Mouse (Mus musculus) heart, embryonic 12.5 days (tissue): ENCODE measurements at regions not wholly inside any gene's neighbourhood (a gene's known extent, or its start where the extent isn't known, plus 50 kb on each side); places are given as distances from the start of the nearest gene placed in this dataset.

ENCODE experiments used
- ATAC-seq: fragments of 200-750 bp; cut with Nextera tagmentation; 2 replicates; pipeline ENCODE4 v1.8.0; 2017; ENCODE audit warnings: moderate TSS enrichment, moderate library complexity; ENCODE audit not compliant: insufficient number of reproducible peaks, low FRiP score
- H3K27ac ChIP-seq: fragments of 300-500 bp; sonication (generic); 2 replicates; pipeline ENCODE4 v1.5.1; 2016; ENCODE audit warnings: mild to moderate bottlenecking, moderate library complexity; ENCODE audit not compliant: poor library complexity, severe bottlenecking
- H3K27me3 ChIP-seq: fragments of 300-500 bp; sonication (generic); replicated peaks from 2 replicates; pipeline ENCODE4 v1.6.1; 2016; ENCODE audit warnings: mild to moderate bottlenecking, moderate library complexity
- H3K36me3 ChIP-seq: fragments of 300-500 bp; sonication (generic); 2 replicates; pipeline ENCODE4 v1.6.1; 2016; ENCODE audit warnings: mild to moderate bottlenecking, moderate library complexity
- H3K4me1 ChIP-seq: fragments of 300-500 bp; sonication (generic); replicated peaks from 2 replicates; pipeline ENCODE4 v1.6.1; 2016; ENCODE audit warnings: mild to moderate bottlenecking
- H3K4me2 ChIP-seq: fragments of 300-500 bp; sonication (generic); 2 replicates; pipeline ENCODE4 v1.6.1; 2016; ENCODE audit warnings: mild to moderate bottlenecking, moderate library complexity
- H3K4me3 ChIP-seq: fragments of 300-500 bp; sonication (generic); 2 replicates; pipeline ENCODE4 v1.5.1; 2016; ENCODE audit warnings: mild to moderate bottlenecking
- H3K9ac ChIP-seq: fragments of 300-500 bp; sonication (generic); 2 replicates; pipeline ENCODE4 v1.6.1; 2016; ENCODE audit warnings: mild to moderate bottlenecking, moderate library complexity
- H3K9me3 ChIP-seq: fragments of 300-500 bp; sonication (generic); replicated peaks from 2 replicates; pipeline ENCODE4 v1.6.1; 2016; ENCODE audit warnings: mild to moderate bottlenecking, moderate library complexity
- WGBS: fragments of 180-500 bp; shearing (Covaris S2); methylation state at CpG from one replicate; pipeline ENCODE4 v1.1.7; 2016; 5-methylcytosine and 5-hydroxymethylcytosine counted together

- Histone ChIP-seq H3K36me3 (no peaks in the 10 kb centered on the region), H3K4me1 (peaks cover 43% of the 10 kb centered on the region), H3K27ac (no peak overlapping the region), H3K9me3 (no peaks in the 10 kb centered on the region), H3K9ac (no peak overlapping the region), H3K4me3 (no peak overlapping the region), H3K4me2 (no peak overlapping the region), H3K27me3 (no peaks in the 10 kb centered on the region)
- no peak for ATAC-seq
- WGBS = 32% methylated on average over 9 of the region's 9 CpGs
These were observed 431.6 kb downstream of the Ttll7 start for GRCm38 (mm10) chr3:147283724-147284123.

DNA sequence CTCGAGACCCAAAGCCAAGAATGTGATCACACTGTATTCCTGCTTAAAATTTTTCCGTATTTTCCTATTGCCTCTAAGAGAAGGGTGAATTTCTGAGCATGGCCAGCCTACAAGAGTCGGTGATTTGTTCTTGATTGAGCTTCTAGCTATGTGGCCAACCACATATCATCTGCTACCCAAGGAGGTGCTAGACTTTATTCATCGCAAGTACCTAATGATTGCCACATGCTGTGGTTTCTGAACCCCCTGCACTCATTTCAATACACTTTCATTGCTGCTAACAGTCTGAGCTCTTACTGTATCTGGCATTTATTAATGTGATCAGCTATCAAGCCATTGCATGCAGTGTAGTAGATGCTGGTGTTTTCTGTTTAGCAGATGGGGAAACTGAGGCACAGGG lies 432.2 kb downstream of the Ttll7 start:
- H3K9me3 ChIP-seq = no peaks in the 10 kb centered on the region
- H3K36me3 ChIP-seq = no peaks in the 10 kb centered on the region
- no peak overlapping the region for H3K4me3 ChIP-seq
- no peak overlapping the region for H3K4me2 ChIP-seq
- no peaks in the 10 kb centered on the region for H3K27me3 ChIP-seq
- no peak for ATAC-seq
- H3K4me1 ChIP-seq = peaks cover 41% of the 10 kb centered on the region
- 77% methylated on average over 4 of the region's 4 CpGs for WGBS
- no peak overlapping the region for H3K9ac ChIP-seq
- no peak overlapping the region for H3K27ac ChIP-seq

DNA sequence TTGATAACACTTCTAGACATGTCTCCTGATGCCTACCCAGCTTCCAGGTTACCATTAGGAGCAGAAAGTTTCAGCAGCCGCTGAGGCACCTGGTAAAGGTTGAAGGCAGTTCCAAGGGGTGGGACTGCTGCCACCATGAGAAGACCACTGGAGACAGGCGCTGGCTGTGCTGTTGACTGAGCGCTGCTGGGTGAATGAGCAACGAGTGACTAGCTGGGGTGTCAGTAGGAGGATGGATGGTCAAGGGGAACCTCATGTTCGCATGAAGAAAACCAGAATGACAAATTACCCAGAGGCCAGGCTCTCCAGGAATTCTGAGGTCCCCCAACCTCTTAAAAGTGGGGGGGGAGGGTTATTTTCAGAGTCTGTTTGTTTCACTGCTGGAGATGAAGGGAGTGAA lies 433.3 kb downstream of the Ttll7 start:
- Histone ChIP-seq H3K4me3 (no peak overlapping the region), H3K4me2 (no peak overlapping the region), H3K27ac (no peak overlapping the region), H3K36me3 (no peaks in the 10 kb centered on the region), H3K9ac (no peak overlapping the region), H3K27me3 (no peaks in the 10 kb centered on the region), H3K4me1 (peaks cover 41% of the 10 kb centered on the region), H3K9me3 (no peaks in the 10 kb centered on the region)
- no peak for ATAC-seq
- WGBS = 62% methylated on average over 5 of the region's 5 CpGs

- 0 out of 2 replicates have a peak overlapping the region, but pooled peaks have one; percentile 24 for H3K27ac ChIP-seq
- peak; percentile 79 for ATAC-seq
- H3K4me2 ChIP-seq = peak overlapping the region; percentile 47
- peaks cover 41% of the 10 kb centered on the region for H3K4me1 ChIP-seq
- no peak overlapping the region for H3K4me3 ChIP-seq
- H3K36me3 ChIP-seq = no peaks in the 10 kb centered on the region
- WGBS = 28% methylated on average over 8 of the region's 8 CpGs
- H3K27me3 ChIP-seq = no peaks in the 10 kb centered on the region
- no peak overlapping the region for H3K9ac ChIP-seq
- H3K9me3 ChIP-seq = no peaks in the 10 kb centered on the region
These were observed 435.3 kb downstream of the Ttll7 start for GRCm38 (mm10) chr3:147287503-147287902.

GRCm38 (mm10) chr3:147291696-147292327 lies 439.6 kb downstream of the Ttll7 start:
- Histone ChIP-seq H3K9me3 (no peaks in the 10 kb centered on the region), H3K4me1 (peaks cover 15% of the 10 kb centered on the region), H3K36me3 (no peaks in the 10 kb centered on the region), H3K4me3 (no peak overlapping the region), H3K27ac (no peak overlapping the region), H3K27me3 (no peaks in the 10 kb centered on the region), H3K4me2 (no peak overlapping the region), H3K9ac (no peak overlapping the region)
- WGBS = 84% methylated on average over 10 of the region's 10 CpGs
- no peak for ATAC-seq

DNA sequence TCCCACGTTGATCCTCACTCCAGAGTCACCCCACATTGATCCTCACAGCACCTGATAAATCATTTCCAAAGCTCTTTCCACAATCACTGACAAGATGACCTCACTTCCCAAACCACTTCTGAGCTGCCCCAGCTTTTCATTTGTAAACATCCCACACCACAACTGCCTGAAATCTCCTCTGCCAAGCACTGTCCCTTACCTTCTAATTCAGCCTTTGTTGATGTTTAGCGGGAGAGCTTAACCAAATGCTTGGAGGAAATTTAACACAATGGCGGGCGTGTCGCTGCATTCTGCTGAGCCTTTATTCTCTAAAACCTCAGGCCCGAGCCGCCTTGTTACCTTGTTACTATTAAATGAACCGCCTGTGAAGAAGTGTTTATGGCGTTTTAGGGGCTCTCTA lies 445.9 kb downstream of the Ttll7 start:
- WGBS = 32% methylated on average over 9 of the region's 9 CpGs
- Histone ChIP-seq H3K27ac (no peak overlapping the region), H3K36me3 (no peaks in the 10 kb centered on the region), H3K9ac (no peak overlapping the region), H3K9me3 (no peaks in the 10 kb centered on the region), H3K27me3 (no peaks in the 10 kb centered on the region), H3K4me2 (no peak overlapping the region), H3K4me3 (no peak overlapping the region), H3K4me1 (0 out of 2 replicates have a peak, but pooled peaks cover 6% of the 10 kb centered on the region)
- no peak for ATAC-seq

DNA sequence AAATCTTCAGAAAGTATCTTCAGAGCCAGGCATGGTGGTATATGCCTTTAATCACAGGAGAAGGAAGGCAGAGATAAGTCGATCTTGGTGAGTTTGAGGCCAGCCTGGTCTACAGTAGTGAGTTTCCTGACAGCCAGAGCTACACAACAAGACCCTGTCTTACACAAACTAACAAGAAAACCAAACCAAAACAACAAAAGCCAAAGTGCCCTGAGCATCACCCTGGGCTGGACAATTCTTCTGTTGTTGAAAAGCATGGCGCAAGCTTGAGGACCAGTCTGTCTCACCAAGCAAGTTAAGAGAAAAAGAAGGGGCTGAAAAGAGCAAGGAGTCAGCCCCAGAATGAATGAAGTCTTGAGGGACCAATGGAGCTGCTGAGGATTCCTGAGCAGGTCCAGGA lies 473.4 kb downstream of the Ttll7 start:
- Histone ChIP-seq H3K9me3 (0 out of 2 replicates have a peak, but pooled peaks cover 4% of the 10 kb centered on the region), H3K4me2 (no peak overlapping the region), H3K4me1 (no peaks in the 10 kb centered on the region), H3K27me3 (no peaks in the 10 kb centered on the region), H3K36me3 (no peaks in the 10 kb centered on the region), H3K9ac (no peak overlapping the region), H3K27ac (no peak overlapping the region), H3K4me3 (no peak overlapping the region)
- ATAC-seq = no peak
- 83% methylated on average over 2 of the region's 2 CpGs for WGBS

GRCm38 (mm10) chr3:147334301-147334700 lies 482.1 kb downstream of the Ttll7 start:
- 79% methylated on average over 6 of the region's 6 CpGs for WGBS
- ATAC-seq = no peak

GRCm38 (mm10) chr3:147335286-147335685 lies 483.1 kb downstream of the Ttll7 start:
- no peak overlapping the region for H3K27ac ChIP-seq
- no peak overlapping the region for H3K4me3 ChIP-seq
- ATAC-seq = no peak
- no peaks in the 10 kb centered on the region for H3K36me3 ChIP-seq
- H3K4me1 ChIP-seq = no peaks in the 10 kb centered on the region
- H3K4me2 ChIP-seq = no peak overlapping the region
- H3K9ac ChIP-seq = no peak overlapping the region
- 77% methylated on average over 7 of the region's 7 CpGs for WGBS
- no peaks in the 10 kb centered on the region for H3K27me3 ChIP-seq
- no peaks in the 10 kb centered on the region for H3K9me3 ChIP-seq

More at GRCm38 (mm10) chr3:147334301-147334700, 482.1 kb downstream of the Ttll7 start:
- H3K4me3 ChIP-seq = no peak overlapping the region
- H3K27me3 ChIP-seq = no peaks in the 10 kb centered on the region
- H3K9me3 ChIP-seq = no peaks in the 10 kb centered on the region
- H3K4me1 ChIP-seq = no peaks in the 10 kb centered on the region
- H3K9ac ChIP-seq = no peak overlapping the region
- no peaks in the 10 kb centered on the region for H3K36me3 ChIP-seq
- H3K4me2 ChIP-seq = no peak overlapping the region
- no peak overlapping the region for H3K27ac ChIP-seq

GRCm38 (mm10) chr3:147339427-147339826 lies 487.3 kb downstream of the Ttll7 start:
- H3K36me3 ChIP-seq = no peaks in the 10 kb centered on the region
- WGBS = 69% methylated on average over 2 of the region's 2 CpGs
- no peak overlapping the region for H3K4me2 ChIP-seq
- no peaks in the 10 kb centered on the region for H3K27me3 ChIP-seq
- H3K4me1 ChIP-seq = peaks cover 4% of the 10 kb centered on the region; the same call in 1 of the 2 replicates
- ATAC-seq = no peak
- H3K9me3 ChIP-seq = no peaks in the 10 kb centered on the region
- H3K9ac ChIP-seq = no peak overlapping the region
- H3K27ac ChIP-seq = no peak overlapping the region
- H3K4me3 ChIP-seq = no peak overlapping the region

DNA sequence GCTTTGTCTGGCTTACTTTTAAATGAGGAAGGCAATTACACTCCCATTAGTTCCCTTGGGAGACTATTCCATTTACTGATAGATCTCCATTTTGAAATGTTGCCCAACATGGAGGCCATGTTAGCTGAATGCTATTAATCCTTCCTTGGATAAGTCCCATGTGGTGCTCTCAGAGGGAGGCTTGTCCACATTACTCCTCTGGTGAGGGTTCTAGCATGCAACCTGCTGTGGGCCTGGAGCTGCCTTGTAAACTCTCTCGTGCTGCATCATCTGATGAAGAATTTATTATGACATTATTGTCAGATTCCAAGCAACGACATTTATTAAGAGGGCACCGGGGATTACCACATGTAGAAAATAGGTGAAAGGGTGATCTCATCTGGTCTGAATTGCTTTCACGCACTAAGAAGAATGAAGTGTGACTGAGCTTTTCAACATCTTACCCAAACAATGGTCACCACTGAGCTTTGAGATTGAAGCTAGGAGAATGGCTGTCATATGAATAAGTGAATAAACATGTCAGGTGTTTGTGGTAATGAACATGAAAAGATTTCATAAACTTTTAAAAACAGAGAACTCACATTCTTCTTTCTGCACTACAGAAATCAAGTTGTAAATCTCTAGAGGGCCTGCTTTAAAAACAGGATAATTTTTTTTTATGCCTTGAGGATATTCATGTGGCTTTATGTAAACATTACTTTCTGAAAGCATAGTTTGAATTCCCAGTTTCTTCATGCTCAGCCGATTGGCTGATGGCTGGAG lies 495.3 kb downstream of the Ttll7 start:
- H3K9ac ChIP-seq = no peak overlapping the region
- ATAC-seq = no peak
- H3K9me3 ChIP-seq = no peaks in the 10 kb centered on the region
- no peak overlapping the region for H3K27ac ChIP-seq
- H3K4me3 ChIP-seq = no peak overlapping the region
- no peaks in the 10 kb centered on the region for H3K36me3 ChIP-seq
- no peak overlapping the region for H3K4me2 ChIP-seq
- H3K27me3 ChIP-seq = no peaks in the 10 kb centered on the region
- peaks cover 7% of the 10 kb centered on the region for H3K4me1 ChIP-seq
- WGBS = 67% methylated on average over 5 of the region's 5 CpGs
